Mouse (Mus musculus): ENCODE measurements around the gene Hdac9.

Hdac9 gene

GRCm38 (mm10) chr12:34201471-34201870 lies 715.4 kb downstream of the Hdac9 start:
- DNase-seq = no peak

GRCm38 (mm10) chr12:34200030-34200446 lies 716.9 kb downstream of the Hdac9 start:
- DNase-seq = no peak

- DNase-seq = no peak
These were observed 721.6 kb downstream of the Hdac9 start for GRCm38 (mm10) chr12:34195155-34195828.

DNA sequence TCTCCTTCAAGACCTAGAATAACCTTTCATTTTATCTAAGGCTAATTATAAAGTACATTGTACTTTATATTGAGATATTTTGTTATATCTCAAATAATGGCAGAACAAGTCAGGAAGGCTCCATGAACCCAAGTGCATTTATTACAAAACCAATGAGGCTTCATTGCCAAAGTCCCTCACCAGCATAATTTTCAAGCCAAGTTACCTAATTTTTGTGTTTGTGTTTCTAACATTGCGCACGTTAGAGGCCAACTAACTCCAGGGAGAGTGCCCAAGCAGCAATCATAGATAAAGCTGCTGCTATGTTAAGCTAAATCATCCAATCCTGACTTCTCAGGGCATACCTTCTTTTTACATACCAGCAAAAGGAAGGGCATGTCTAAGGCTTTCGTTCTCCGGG lies 722.8 kb downstream of the Hdac9 start:
- DNase-seq = no peak

- DNase-seq = no peak
These were observed 725.6 kb downstream of the Hdac9 start for GRCm38 (mm10) chr12:34191246-34191645.

GRCm38 (mm10) chr12:34178931-34179330 lies 738.0 kb downstream of the Hdac9 start:
- no peak for DNase-seq

GRCm38 (mm10) chr12:34176790-34177189 lies 740.1 kb downstream of the Hdac9 start:
- DNase-seq = no peak

GRCm38 (mm10) chr12:34173036-34173435 lies 743.9 kb downstream of the Hdac9 start:
- DNase-seq = no peak

DNA sequence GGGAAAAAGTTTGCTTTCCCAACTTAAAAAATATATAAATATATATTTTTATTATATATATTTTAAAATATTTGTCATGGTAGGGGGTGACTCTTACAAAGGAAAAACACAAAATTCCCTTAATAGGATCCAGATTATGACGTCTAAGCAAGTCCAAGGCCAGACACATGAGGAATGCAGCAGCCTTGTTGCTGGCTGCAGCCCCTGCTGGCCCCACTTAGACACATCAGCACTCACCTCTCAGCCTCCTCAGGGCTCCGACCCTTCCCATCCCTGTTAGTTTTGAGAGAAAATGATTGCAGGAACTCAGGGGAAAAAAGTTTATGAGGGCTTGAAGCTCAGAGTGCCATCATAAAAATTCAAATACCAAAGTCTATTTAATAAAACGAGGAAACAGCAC lies 746.3 kb downstream of the Hdac9 start:
- no peak for DNase-seq

GRCm38 (mm10) chr12:34165674-34166073 lies 751.2 kb downstream of the Hdac9 start:
- no peak for DNase-seq

DNA sequence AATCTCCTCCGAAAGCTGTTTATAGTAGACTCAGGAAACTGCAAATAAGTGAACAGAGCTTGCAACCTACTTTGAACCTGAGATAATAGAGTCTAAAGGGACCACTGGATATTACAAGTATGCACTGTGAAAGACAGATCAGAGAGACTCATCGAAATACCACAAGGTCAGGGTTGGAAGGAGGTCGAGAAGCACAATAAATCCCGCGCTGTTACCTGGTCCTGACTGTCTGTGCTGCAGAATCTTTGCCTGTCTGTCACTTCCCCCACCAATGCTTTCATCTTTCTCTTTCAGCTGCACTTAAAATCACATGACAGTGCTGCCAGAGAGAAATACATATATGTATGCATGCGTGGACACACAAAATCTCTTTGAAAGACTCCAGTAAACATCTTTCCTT lies 760.6 kb downstream of the Hdac9 start:
- DNase-seq = no peak

GRCm38 (mm10) chr12:34155740-34156139 lies 761.2 kb downstream of the Hdac9 start:
- no peak for DNase-seq

GRCm38 (mm10) chr12:34154757-34155156 lies 762.1 kb downstream of the Hdac9 start:
- DNase-seq = no peak

- no peak for DNase-seq
These were observed 765.6 kb downstream of the Hdac9 start for GRCm38 (mm10) chr12:34151336-34151735.

GRCm38 (mm10) chr12:34142743-34143142 lies 774.2 kb downstream of the Hdac9 start:
- DNase-seq = no peak

DNA sequence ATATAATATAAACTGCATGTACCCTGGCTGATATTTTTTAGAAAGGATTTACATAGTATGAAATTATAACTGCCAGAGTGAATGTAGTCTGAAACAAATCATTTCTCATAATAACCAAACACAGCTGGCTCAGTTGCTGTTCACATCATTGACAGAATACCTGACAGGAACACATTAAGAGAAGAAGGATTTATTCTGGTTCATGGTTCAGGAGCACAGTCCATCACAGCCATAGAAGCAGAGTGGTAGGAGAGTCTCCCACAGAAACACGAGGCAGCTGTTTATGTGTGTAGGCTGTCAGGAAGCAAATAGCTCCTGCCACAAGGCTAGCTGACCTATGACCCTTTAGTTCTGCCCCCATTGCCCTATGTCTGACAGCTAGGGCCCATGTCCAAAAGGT lies 803.6 kb downstream of the Hdac9 start:
- DNase-seq = no peak

GRCm38 (mm10) chr12:34092953-34093352 lies 823.9 kb downstream of the Hdac9 start:
- no peak for DNase-seq

DNA sequence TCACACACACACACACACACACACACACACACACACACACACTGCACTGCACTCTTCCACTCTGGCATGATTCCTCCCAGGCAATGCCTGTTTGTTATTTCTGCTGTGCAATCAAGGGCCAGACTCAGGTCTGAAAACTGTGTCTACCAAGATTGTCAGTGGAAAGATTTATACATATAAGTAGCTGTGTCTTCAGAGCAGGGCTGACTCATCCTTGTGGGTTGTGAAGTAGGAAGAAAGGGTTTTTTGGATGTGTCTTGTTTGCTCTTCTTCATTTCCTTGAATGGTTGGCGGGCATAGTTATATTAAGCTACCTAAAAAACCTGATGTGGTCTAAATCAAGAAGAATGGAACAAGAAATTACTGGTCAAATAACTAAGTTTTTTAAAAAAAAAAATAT lies 825.0 kb downstream of the Hdac9 start:
- no peak for DNase-seq

- DNase-seq = no peak
These were observed 829.5 kb downstream of the Hdac9 start for GRCm38 (mm10) chr12:34087292-34087942.

DNA sequence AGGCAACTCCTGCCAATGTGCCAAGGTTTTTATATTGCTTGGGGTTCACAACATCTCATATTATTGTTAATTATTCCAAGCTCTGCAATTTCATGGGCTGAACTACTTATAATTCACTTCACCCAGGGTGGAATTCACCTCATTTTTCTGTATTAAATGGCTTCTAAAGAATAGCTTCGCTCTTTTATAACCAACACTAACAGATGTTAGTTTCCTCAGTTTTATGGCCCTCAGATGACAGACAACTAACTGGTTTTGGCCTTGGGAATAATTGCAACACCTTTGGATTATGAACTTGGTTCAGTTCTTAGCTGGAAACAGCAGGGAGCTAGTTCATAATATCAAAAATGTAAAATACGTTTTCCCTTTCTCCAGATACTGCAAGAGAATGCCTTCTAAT lies 839.9 kb downstream of the Hdac9 start:
- DNase-seq = no peak

- no peak for DNase-seq
These were observed 840.9 kb downstream of the Hdac9 start for GRCm38 (mm10) chr12:34075805-34076509.

DNA sequence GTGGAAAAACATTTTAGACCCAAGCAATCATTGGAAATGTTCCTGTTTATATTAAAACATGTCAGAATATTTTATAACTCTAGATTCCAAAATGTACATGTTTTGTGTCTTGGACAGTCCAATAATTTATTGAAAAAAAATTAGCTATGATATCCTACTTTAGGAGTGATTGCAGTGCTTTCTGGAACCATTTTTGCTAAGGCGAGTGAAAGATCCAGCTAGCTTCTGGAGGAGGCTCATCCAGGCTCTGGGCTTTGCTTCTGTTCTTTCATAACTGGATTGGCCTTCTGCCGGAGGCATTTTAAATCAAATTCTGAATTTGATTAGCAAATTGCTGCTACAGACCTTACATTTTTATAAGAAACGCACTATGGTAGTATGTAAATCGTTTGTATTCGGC lies 864.4 kb downstream of the Hdac9 start:
- no peak for DNase-seq

DNA sequence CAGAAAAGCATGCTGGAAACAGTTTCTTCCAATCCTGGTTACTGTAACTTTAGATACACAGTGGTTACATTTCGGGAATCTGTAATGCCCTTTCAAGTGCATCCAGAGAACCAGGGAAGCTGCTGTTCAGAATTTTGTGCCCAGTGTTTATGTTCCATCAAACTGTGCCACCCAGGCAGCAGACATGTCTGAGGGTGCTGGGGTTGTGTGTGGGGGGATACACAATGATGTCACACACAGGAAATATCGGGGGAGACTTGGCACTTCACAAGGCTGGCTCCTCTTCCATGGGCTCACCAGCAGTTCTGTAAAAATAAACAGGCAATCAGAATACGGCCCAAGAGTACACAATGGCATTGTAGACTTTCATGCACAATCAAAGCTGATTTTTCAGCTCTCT lies 864.9 kb downstream of the Hdac9 start:
- DNase-seq = no peak

- DNase-seq = no peak
These were observed 865.8 kb downstream of the Hdac9 start for GRCm38 (mm10) chr12:34051112-34051511.

All from cerebellum, adult 8-10 months (tissue).